Mouse (Mus musculus): ENCODE measurements around the gene Zdhhc18. TPM values are rescaled to one million over a fixed set of nuclear protein-coding genes. Genes with fewer than 3 reads are reported as not detected.

Gene Zdhhc18
- total and polyA plus RNA-seq, 3 experiments = 4.4 to 11.6 (median 9.6) TPM

GRCm38 (mm10) chr4:133570066-133570466 lies 79.9 kb downstream of the Zdhhc18 start:
- Histone ChIP-seq H3K4me3 (ENCODE audit: low read depth, low read length) (no peak overlapping the region), H3K27me3 (ENCODE audit: insufficient read depth, low read length) (no peaks in the 10 kb centered on the region; the same call in 1 of the 2 replicates), H3K4me1 (ENCODE audit: insufficient read depth, low read depth, low read length) (peaks cover 9% of the 10 kb centered on the region), H3K36me3 (replicated peaks) (peaks cover 5% of the 10 kb centered on the region), H3K9me3 (replicated peaks) (no peaks in the 10 kb centered on the region)
- no peak for DNase-seq (ENCODE audit: low spot score)
- TF ChIP-seq TAL1 (conservative IDR thresholded peaks at IDR 0.05; ENCODE audit: low read depth, low read length) (no peak), GATA1 (IDR thresholded peaks at IDR 0.05; ENCODE audit: borderline replicate concordance, low read length) (no peak), CTCF (IDR thresholded peaks at IDR 0.05; ENCODE audit: low read depth, low read length) (no peak), GATA2 (IDR thresholded peaks at IDR 0.05; ENCODE audit: borderline replicate concordance, low read depth, low read length) (no peak), POLR2AphosphoS5 (IDR thresholded peaks at IDR 0.05; ENCODE audit: insufficient replicate concordance, low read depth, low read length) (no peak)
- ATAC-seq (ENCODE audit: extremely low read depth, insufficient number of reproducible peaks, low FRiP score, poor library complexity, severe bottlenecking) = no peak

- H3K36me3 ChIP-seq (replicated peaks) = peaks cover 5% of the 10 kb centered on the region
- peaks cover 9% of the 10 kb centered on the region for H3K4me1 ChIP-seq (ENCODE audit: insufficient read depth, low read depth, low read length)
- TF ChIP-seq CTCF (IDR thresholded peaks at IDR 0.05; ENCODE audit: low read depth, low read length) (no peak), TAL1 (conservative IDR thresholded peaks at IDR 0.05; ENCODE audit: low read depth, low read length) (no peak), GATA1 (IDR thresholded peaks at IDR 0.05; ENCODE audit: borderline replicate concordance, low read length) (no peak), POLR2AphosphoS5 (IDR thresholded peaks at IDR 0.05; ENCODE audit: insufficient replicate concordance, low read depth, low read length) (no peak), GATA2 (IDR thresholded peaks at IDR 0.05; ENCODE audit: borderline replicate concordance, low read depth, low read length) (no peak)
- peaks cover 1% of the 10 kb centered on the region; the same call in 1 of the 2 replicates for H3K9me3 ChIP-seq (replicated peaks)
- H3K4me3 ChIP-seq (ENCODE audit: low read depth, low read length) = no peak overlapping the region
- DNase-seq (ENCODE audit: low spot score) (no peak), ATAC-seq (ENCODE audit: extremely low read depth, insufficient number of reproducible peaks, low FRiP score, poor library complexity, severe bottlenecking) (no peak)
- H3K27me3 ChIP-seq (ENCODE audit: insufficient read depth, low read length) = no peaks in the 10 kb centered on the region; the same call in 1 of the 2 replicates
Measured at GRCm38 (mm10) chr4:133569291-133570065, 80.5 kb downstream of the Zdhhc18 start.

GRCm38 (mm10) chr4:133567251-133567650 lies 82.7 kb downstream of the Zdhhc18 start:
- Histone ChIP-seq H3K9me3 (replicated peaks) (peaks cover 2% of the 10 kb centered on the region; the same call in 1 of the 2 replicates), H3K27me3 (ENCODE audit: insufficient read depth, low read length) (peaks cover 4% of the 10 kb centered on the region; the same call in 1 of the 2 replicates), H3K4me3 (ENCODE audit: low read depth, low read length) (no peak overlapping the region), H3K4me1 (ENCODE audit: insufficient read depth, low read depth, low read length) (0 out of 2 replicates have a peak, but pooled peaks cover 3% of the 10 kb centered on the region), H3K36me3 (replicated peaks) (no peaks in the 10 kb centered on the region)
- ATAC-seq (ENCODE audit: extremely low read depth, insufficient number of reproducible peaks, low FRiP score, poor library complexity, severe bottlenecking) (no peak), DNase-seq (ENCODE audit: low spot score) (no peak)
- no peak for TF ChIP-seq CTCF (IDR thresholded peaks at IDR 0.05; ENCODE audit: low read depth, low read length)
- no peak for TF ChIP-seq TAL1 (conservative IDR thresholded peaks at IDR 0.05; ENCODE audit: low read depth, low read length)

DNA sequence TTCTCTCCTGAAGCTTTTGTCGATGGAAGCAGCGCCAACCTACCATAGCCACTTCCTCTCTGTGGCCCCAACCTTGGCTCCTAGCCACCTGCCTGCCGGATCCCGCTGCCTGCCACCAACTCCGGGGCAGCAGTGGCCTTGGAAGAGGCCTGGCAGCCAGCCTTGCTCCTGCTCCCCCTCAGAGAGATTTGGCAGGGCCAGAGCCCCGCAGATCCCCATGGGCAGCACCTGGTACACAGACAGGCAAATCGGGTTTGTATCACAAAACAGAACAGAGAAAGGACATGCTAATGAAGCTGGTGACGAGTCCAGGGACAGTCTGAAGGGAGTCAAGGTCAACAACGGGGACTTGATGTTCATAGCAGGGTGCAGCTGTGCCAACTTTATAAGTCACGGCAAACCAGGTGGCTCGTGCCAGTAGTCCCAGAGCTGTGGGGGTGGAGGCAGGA lies 86.8 kb downstream of the Zdhhc18 start:
- H3K9me3 ChIP-seq (replicated peaks) = peaks cover 2% of the 10 kb centered on the region; the same call in 1 of the 2 replicates
- DNase-seq (ENCODE audit: low spot score) (no peak), ATAC-seq (ENCODE audit: extremely low read depth, insufficient number of reproducible peaks, low FRiP score, poor library complexity, severe bottlenecking) (no peak)
- no peak overlapping the region for H3K4me3 ChIP-seq (ENCODE audit: low read depth, low read length)
- peaks cover 20% of the 10 kb centered on the region for H3K27me3 ChIP-seq (ENCODE audit: insufficient read depth, low read length)
- H3K4me1 ChIP-seq (ENCODE audit: insufficient read depth, low read depth, low read length) = 0 out of 2 replicates have a peak, but pooled peaks cover 3% of the 10 kb centered on the region
- no peaks in the 10 kb centered on the region for H3K36me3 ChIP-seq (replicated peaks)
- no peak for TF ChIP-seq POLR2AphosphoS5 (IDR thresholded peaks at IDR 0.05; ENCODE audit: insufficient replicate concordance, low read depth, low read length)

- TF ChIP-seq GATA2 (IDR thresholded peaks at IDR 0.05; ENCODE audit: borderline replicate concordance, low read depth, low read length) (no peak), POLR2AphosphoS5 (IDR thresholded peaks at IDR 0.05; ENCODE audit: insufficient replicate concordance, low read depth, low read length) (no peak), GATA1 (IDR thresholded peaks at IDR 0.05; ENCODE audit: borderline replicate concordance, low read length) (no peak), TAL1 (conservative IDR thresholded peaks at IDR 0.05; ENCODE audit: low read depth, low read length) (no peak), CTCF (IDR thresholded peaks at IDR 0.05; ENCODE audit: low read depth, low read length) (no peak)
- H3K36me3 ChIP-seq (replicated peaks) = no peaks in the 10 kb centered on the region
- no peaks in the 10 kb centered on the region for H3K4me1 ChIP-seq (ENCODE audit: insufficient read depth, low read depth, low read length)
- H3K27me3 ChIP-seq (ENCODE audit: insufficient read depth, low read length) = peaks cover 31% of the 10 kb centered on the region
- ATAC-seq (ENCODE audit: extremely low read depth, insufficient number of reproducible peaks, low FRiP score, poor library complexity, severe bottlenecking) (no peak), DNase-seq (ENCODE audit: low spot score) (no peak)
- H3K4me3 ChIP-seq (ENCODE audit: low read depth, low read length) = no peak overlapping the region
- peaks cover 2% of the 10 kb centered on the region; the same call in 1 of the 2 replicates for H3K9me3 ChIP-seq (replicated peaks)
Measured at GRCm38 (mm10) chr4:133561622-133562021, 88.3 kb downstream of the Zdhhc18 start.

GRCm38 (mm10) chr4:133559846-133560245 lies 90.1 kb downstream of the Zdhhc18 start:
- ATAC-seq (ENCODE audit: extremely low read depth, insufficient number of reproducible peaks, low FRiP score, poor library complexity, severe bottlenecking) (no peak), DNase-seq (ENCODE audit: low spot score) (no peak)
- H3K27me3 ChIP-seq (ENCODE audit: insufficient read depth, low read length) = peaks cover 43% of the 10 kb centered on the region
- H3K4me1 ChIP-seq (ENCODE audit: insufficient read depth, low read depth, low read length) = peaks cover 2% of the 10 kb centered on the region; the same call in 1 of the 2 replicates
- no peaks in the 10 kb centered on the region for H3K36me3 ChIP-seq (replicated peaks)
- TF ChIP-seq GATA1 (IDR thresholded peaks at IDR 0.05; ENCODE audit: borderline replicate concordance, low read length) (no peak), TAL1 (conservative IDR thresholded peaks at IDR 0.05; ENCODE audit: low read depth, low read length) (no peak), POLR2AphosphoS5 (IDR thresholded peaks at IDR 0.05; ENCODE audit: insufficient replicate concordance, low read depth, low read length) (no peak), GATA2 (IDR thresholded peaks at IDR 0.05; ENCODE audit: borderline replicate concordance, low read depth, low read length) (no peak), CTCF (IDR thresholded peaks at IDR 0.05; ENCODE audit: low read depth, low read length) (no peak)
- H3K9me3 ChIP-seq (replicated peaks) = peaks cover 2% of the 10 kb centered on the region; the same call in 1 of the 2 replicates
- H3K4me3 ChIP-seq (ENCODE audit: low read depth, low read length) = no peak overlapping the region
